Mouse (Mus musculus): ENCODE results near the gene Cby1. TPM values are rescaled to one million over a fixed set of nuclear protein-coding genes. Genes with fewer than 3 reads are reported as not detected.

The Cby1 gene
- total RNA-seq, 2 experiments from 2014 or later = 55.6 to 60.1 TPM

GRCm38 (mm10) chr15:79697011-79697410 lies 38.0 kb downstream of the Cby1 start:
- peak; percentile 69 for DNase-seq
- intact Hi-C loops (cut with DNase I) = no loop called here

GRCm38 (mm10) chr15:79697558-79698187 lies 38.7 kb downstream of the Cby1 start:
- intact Hi-C loops (cut with DNase I) = no loop called here
- no peak for DNase-seq

- intact Hi-C loops (cut with DNase I) = no loop called here
Observed at GRCm38 (mm10) chr15:79706603-79707214, 47.7 kb downstream of the Cby1 start.

GRCm38 (mm10) chr15:79708229-79708822 lies 49.3 kb downstream of the Cby1 start:
- intact Hi-C loops (cut with DNase I) = no loop called here
- DNase-seq = no peak

More at GRCm38 (mm10) chr15:79706603-79707214, 47.7 kb downstream of the Cby1 start:
- DNase-seq = no peak

- intact Hi-C loops (cut with DNase I) = no loop called here
- no peak for DNase-seq
Observed at GRCm38 (mm10) chr15:79715646-79716045, 56.6 kb downstream of the Cby1 start.

- no peak for DNase-seq
- intact Hi-C loops (cut with DNase I) = no loop called here
Observed at GRCm38 (mm10) chr15:79716710-79717109, 57.7 kb downstream of the Cby1 start.

Other genes with a start within 250 kb of the Cby1 start
- 100 to 1,000 TPM; 285 to 296 TPM for gene Csnk1e, start 203.6 kb upstream of the Cby1 start, total RNA-seq (2021)
- 10 to 100 TPM; 29.9 to 39.5 TPM for gene Kcnj4, start 154.0 kb upstream of the Cby1 start, total RNA-seq (2021)
- gene Kdelr3, start 142.8 kb upstream of the Cby1 start, total RNA-seq (2021) = under 1 TPM; 0.72 to 0.91 TPM
- 100 to 1,000 TPM; 446 to 452 TPM for gene Ddx17, start 112.5 kb upstream of the Cby1 start, total RNA-seq (2021)
- 1 to 10 TPM; 1.6 to 2.3 TPM for gene Dmc1, start 54.1 kb upstream of the Cby1 start, total RNA-seq (2021)
- 10 to 100 TPM; 13.5 to 17.2 TPM for gene Fam227a, start 243 bp upstream of the Cby1 start, total RNA-seq (2021)
- 100 to 1,000 TPM; 109 to 110 TPM for gene Tomm22, start 11.7 kb downstream of the Cby1 start, total RNA-seq (2021)
- 10 to 100 TPM; 31.2 to 32.0 TPM for gene Josd1, start 28.7 kb downstream of the Cby1 start, total RNA-seq (2021)
- 10 to 100 TPM; 62.4 to 62.9 TPM for gene Gtpbp1, start 31.6 kb downstream of the Cby1 start, total RNA-seq (2021)
- gene Sun2, start 83.3 kb downstream of the Cby1 start, total RNA-seq (2021) = 10 to 100 TPM; 27.0 to 29.4 TPM
- gene Dnal4, start 118.7 kb downstream of the Cby1 start, total RNA-seq (2021) = 10 to 100 TPM; 30.4 to 34.4 TPM
- gene Nptxr, start 145.6 kb downstream of the Cby1 start, total RNA-seq (2021) = 100 to 1,000 TPM; 240 to 277 TPM
- 10 to 100 TPM in 1 of 2 experiments, 1 to 10 TPM in 1; 6.6 to 14.9 TPM for gene Npcd, start 175.0 kb downstream of the Cby1 start, total RNA-seq (2021)
- 100 to 1,000 TPM; 105 to 125 TPM for gene Cbx6, start 175.5 kb downstream of the Cby1 start, total RNA-seq (2021)
- gene Apobec3, start 232.5 kb downstream of the Cby1 start, total RNA-seq (2021) = 1 to 10 TPM; 4.7 to 6.0 TPM

Measured in left cerebral cortex, postnatal 4 days (tissue).